Mouse (Mus musculus): ENCODE data around the gene Ssr3.

Ssr3 gene

GRCm38 (mm10) chr3:65374729-65375128 is 17.7 kb downstream of the Ssr3 start:
- DNase-seq (ENCODE audit: low spot score in 2 of 2) = no peak

- DNase-seq (ENCODE audit: low spot score in 2 of 2) = no peak
These were observed 18.7 kb downstream of the Ssr3 start for GRCm38 (mm10) chr3:65373594-65374182.

- no peak for DNase-seq (ENCODE audit: low spot score in 2 of 2)
These were observed 19.9 kb downstream of the Ssr3 start for GRCm38 (mm10) chr3:65372552-65372951.

GRCm38 (mm10) chr3:65367944-65368343 is 24.5 kb downstream of the Ssr3 start:
- no peak for DNase-seq (ENCODE audit: low spot score in 2 of 2)

- no peak for DNase-seq (ENCODE audit: low spot score in 2 of 2)
These were observed 26.3 kb downstream of the Ssr3 start for GRCm38 (mm10) chr3:65365921-65366710.

GRCm38 (mm10) chr3:65365184-65365583 is 27.2 kb downstream of the Ssr3 start:
- DNase-seq (ENCODE audit: low spot score in 2 of 2) = no peak

GRCm38 (mm10) chr3:65363438-65363837 is 29.0 kb downstream of the Ssr3 start:
- DNase-seq (ENCODE audit: low spot score in 2 of 2) = peak; percentile 68

GRCm38 (mm10) chr3:65360163-65360969 is 32.1 kb downstream of the Ssr3 start:
- peak; percentile 27 to 32 for DNase-seq (ENCODE audit: low spot score in 2 of 2)

GRCm38 (mm10) chr3:65358841-65359240 is 33.6 kb downstream of the Ssr3 start:
- no peak for DNase-seq (ENCODE audit: low spot score in 2 of 2)

GRCm38 (mm10) chr3:65358275-65358674 is 34.1 kb downstream of the Ssr3 start:
- no peak for DNase-seq (ENCODE audit: low spot score in 2 of 2)

- no peak for DNase-seq (ENCODE audit: low spot score in 2 of 2)
These were observed 36.9 kb downstream of the Ssr3 start for GRCm38 (mm10) chr3:65355479-65355878.

GRCm38 (mm10) chr3:65353263-65354037 is 39.0 kb downstream of the Ssr3 start:
- no peak for DNase-seq (ENCODE audit: low spot score in 2 of 2)

GRCm38 (mm10) chr3:65352278-65353127 is 39.9 kb downstream of the Ssr3 start:
- DNase-seq (ENCODE audit: low spot score in 2 of 2) = no peak

GRCm38 (mm10) chr3:65346176-65346575 is 46.2 kb downstream of the Ssr3 start:
- no peak for DNase-seq (ENCODE audit: low spot score in 2 of 2)

- no peak for DNase-seq (ENCODE audit: low spot score in 2 of 2)
These were observed 52.1 kb downstream of the Ssr3 start for GRCm38 (mm10) chr3:65340173-65340951.

GRCm38 (mm10) chr3:65337835-65338464 is 54.5 kb downstream of the Ssr3 start:
- no peak for DNase-seq (ENCODE audit: low spot score in 2 of 2)

All from heart, adult 9 months (tissue).